Mouse (Mus musculus) heart, adult 11 months (tissue): ENCODE measurements around the gene Agap1.

ENCODE experiments used
- DNase-seq: peaks from one replicate; pipeline ENCODE4 v3.0.0; 2022

The Agap1 gene

DNA sequence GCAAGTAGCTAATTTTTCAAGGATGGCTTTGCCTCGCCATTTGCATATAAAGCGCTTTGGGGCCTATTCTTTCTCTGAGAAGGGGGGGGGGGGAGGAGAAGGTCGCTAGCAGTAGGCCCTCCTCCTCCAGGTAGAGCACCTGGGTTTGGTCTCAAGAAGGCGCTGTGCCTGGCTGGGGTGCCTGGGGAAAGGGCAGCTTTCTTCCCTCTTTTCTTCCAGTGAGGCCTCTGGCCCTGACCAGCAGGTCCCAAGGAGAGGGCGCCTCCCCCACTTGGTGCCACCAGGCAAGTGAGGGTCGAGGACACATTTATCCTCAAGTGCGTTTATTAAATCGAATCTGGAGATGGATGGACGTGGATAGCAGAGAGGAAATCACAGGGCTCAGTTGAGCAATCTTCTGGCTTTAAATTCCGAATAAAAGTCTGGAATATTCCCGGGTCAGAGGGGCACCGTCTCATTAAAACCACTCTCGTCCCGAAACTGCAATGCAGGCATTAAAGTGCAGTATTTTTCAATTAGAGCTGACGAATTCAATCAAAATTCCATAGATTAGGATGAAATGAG, 486.4 kb downstream of the Agap1 start:
- DNase-seq, result no peak

DNA sequence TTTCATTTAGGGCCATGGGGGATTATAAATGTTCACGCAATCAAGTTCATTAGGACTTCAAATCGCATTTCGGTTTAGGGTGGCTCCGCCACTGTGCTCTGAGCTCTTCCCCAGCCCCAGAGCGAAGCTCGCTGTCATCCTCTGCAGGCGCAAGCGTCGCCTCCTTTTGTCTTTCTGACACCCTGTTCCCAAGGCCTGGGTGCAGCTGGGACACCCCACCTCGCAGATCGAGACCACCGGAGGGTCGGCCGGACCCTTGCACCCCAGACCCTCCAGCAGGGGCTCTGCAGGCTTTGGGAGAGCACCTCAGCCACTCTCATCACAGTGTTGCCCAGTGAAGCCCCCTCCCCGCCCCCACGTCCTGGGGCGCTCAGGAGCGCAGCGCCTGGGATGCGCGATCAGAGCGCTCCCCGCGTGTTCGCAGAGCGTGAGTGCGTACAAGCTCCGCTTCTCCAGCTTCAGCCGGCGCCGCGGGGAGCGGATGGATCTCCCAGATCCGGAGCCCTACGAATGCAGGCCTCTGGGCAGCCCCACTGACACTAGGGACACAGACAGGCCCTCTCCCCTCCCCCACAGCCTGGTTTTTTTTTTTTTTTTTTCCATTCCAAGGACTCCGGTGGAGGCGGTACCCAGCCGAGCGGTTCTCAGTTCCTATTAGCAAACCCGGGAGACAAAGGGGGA, 487.2 kb downstream of the Agap1 start:
- DNase-seq, result no peak

DNA sequence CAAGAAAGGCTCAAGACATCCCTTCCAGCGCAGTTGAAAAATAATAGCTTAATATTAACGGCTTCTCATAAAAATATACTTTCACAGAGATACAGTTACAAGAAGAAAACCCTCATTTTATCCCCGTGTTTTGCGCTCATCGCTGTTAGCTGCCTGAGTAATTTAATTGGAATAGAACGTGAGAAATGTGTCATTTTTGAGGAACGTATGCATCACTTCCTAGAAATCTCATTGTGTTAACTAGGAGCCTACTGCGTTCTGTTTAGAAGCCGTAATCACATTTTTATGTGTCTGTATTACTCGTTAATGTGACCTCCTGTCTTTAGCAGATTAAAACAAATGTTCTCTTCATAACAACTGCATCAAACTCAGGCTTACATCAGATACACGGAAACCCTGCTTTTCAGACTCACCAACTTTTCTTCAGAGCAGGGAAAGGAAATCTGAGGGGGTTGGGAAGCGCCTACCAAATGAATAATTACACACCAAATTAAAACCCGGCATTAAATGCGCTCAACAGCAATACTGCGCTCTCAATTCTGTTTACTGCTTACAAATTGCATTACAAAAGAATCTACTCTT, 487.9 kb downstream of the Agap1 start:
- DNase-seq, result no peak

DNA sequence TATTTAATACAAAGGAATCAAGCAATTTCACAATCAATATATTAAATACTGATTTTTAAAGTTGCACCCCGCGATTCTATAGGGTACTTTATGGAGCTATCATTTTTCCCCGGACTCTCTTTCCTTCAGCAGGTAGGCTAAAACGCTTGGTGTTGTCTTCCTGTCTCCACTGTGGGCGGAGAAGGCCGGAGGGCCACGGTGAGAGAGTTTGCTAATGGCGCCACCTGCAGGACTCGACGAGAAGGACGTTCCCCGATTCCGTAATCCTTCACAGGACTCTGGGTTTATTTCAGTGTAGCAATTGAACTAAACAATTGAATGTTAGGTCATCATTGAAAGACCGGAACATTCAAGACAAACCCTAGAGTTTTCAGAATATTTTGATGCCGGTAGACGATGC, 488.6 kb downstream of the Agap1 start:
- DNase-seq, result peak; percentile 92
